Mouse (Mus musculus): ENCODE data around the gene Serpinb6c. TPM values are rescaled to one million over a fixed set of nuclear protein-coding genes. Genes with fewer than 3 reads are reported as not detected.

Gene Serpinb6c
- polyA plus RNA-seq, 1 experiment from 2014 or later = 0.95 TPM

DNA sequence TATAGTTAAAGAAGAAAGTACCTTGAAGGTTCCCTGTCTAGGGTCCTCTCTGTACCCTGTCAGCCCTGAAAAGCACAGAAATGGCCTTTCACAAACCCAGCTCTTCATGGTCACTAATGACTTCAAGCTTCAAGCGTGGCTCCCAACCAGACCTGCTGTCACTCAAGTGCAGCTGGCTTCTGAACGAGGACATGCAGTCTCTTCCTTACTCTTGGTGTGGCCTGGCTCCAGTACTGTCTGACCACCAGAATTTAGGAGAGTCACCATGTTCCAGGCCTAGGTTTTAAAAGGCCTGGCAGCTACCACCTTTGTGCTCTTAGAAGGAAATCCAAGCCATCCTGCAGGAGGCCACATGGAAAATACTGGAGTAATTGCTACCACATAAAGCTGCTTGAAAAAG, 24.8 kb upstream of the Serpinb6c start:
- no peaks in the 10 kb centered on the region for H3K27me3 ChIP-seq (replicated peaks)
- H3K36me3 ChIP-seq = 0 out of 2 replicates have a peak, but pooled peaks cover 3% of the 10 kb centered on the region
- H3K9ac ChIP-seq (replicated peaks) = no peak overlapping the region
- ATAC-seq (ENCODE audit: low FRiP score) = no peak
- H3K9me3 ChIP-seq (replicated peaks) = no peaks in the 10 kb centered on the region
- no peak overlapping the region for H3K4me2 ChIP-seq
- H3K27ac ChIP-seq (replicated peaks) = no peak overlapping the region
- WGBS = 81% methylated on average over 2 of the region's 2 CpGs
- H3K4me3 ChIP-seq (replicated peaks) = no peak overlapping the region
- no peaks in the 10 kb centered on the region for H3K4me1 ChIP-seq

DNA sequence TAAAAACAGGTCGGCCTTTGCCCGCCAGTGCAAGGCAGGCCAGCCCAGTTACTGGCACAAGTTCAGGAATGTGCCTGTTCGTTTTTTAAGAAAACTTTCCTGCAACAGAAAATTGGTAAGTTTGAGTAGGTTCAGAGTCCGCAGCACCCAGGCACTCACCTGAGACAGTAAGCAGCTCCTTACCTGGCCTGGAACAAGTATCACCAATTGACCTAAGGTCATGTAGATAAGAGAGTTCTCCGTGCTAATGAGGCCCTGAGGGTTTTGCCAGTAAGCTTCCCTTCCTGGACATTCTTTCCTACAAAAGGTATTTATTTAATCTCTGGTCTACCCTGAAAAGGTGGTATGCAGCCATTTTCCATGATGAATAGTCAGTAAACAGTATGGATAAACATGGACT, 16.2 kb upstream of the Serpinb6c start:
- Histone ChIP-seq H3K4me1 (no peaks in the 10 kb centered on the region), H3K36me3 (peaks cover 49% of the 10 kb centered on the region), H3K4me2 (no peak overlapping the region), H3K27ac (replicated peaks) (no peak overlapping the region), H3K9me3 (replicated peaks) (no peaks in the 10 kb centered on the region), H3K27me3 (replicated peaks) (no peaks in the 10 kb centered on the region), H3K4me3 (replicated peaks) (no peak overlapping the region), H3K9ac (replicated peaks) (no peak overlapping the region)
- WGBS = 94% methylated on average over 5 of the region's 5 CpGs
- ATAC-seq (ENCODE audit: low FRiP score) = no peak

DNA sequence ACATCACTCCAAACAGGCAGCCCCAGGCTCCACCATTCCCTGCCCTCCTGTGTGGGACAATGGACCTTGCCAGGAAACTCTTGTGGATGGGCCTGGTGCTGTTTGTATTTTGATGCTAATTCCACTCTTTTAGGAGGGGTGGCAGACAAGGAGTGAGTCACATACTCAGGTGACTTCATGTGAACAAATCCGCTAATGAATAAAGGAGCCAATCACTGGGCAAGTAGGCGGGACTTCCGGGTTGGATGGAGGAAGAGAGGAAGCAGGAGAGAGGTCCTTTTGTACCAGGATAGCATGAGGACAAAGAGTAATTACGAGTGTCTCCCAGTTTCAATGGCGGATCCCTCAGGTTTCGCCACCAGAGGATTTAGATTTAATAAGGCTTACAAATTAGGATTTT, 15.5 kb upstream of the Serpinb6c start:
- Histone ChIP-seq H3K27me3 (replicated peaks) (no peaks in the 10 kb centered on the region), H3K4me3 (replicated peaks) (no peak overlapping the region), H3K36me3 (peaks cover 49% of the 10 kb centered on the region), H3K9ac (replicated peaks) (no peak overlapping the region), H3K27ac (replicated peaks) (no peak overlapping the region), H3K4me1 (no peaks in the 10 kb centered on the region), H3K9me3 (replicated peaks) (no peaks in the 10 kb centered on the region), H3K4me2 (no peak overlapping the region)
- 90% methylated on average over 6 of the region's 6 CpGs for WGBS
- ATAC-seq (ENCODE audit: low FRiP score) = no peak

DNA sequence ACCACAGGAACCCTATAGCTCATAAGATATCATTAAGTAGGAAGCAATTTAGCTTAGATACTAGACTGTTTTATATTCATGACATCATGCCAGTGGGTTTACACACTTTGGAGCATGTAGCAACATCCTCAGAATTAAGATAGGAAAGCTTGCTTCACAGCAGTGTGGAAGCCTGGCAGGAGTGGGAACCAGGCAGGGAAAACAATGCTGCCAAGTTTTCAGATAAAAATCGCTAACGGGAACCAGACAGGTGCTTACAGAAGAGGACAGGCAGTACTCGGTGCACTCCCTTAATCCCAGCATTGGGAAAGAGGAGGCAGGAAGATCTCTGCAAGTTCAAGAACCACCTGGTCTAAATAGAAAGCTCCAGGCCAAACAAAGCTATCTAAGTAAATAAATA, 1.3 kb upstream of the Serpinb6c start:
- WGBS = 81% methylated on average over 3 of the region's 3 CpGs
- Histone ChIP-seq H3K36me3 (no peaks in the 10 kb centered on the region), H3K27me3 (replicated peaks) (no peaks in the 10 kb centered on the region), H3K4me1 (no peaks in the 10 kb centered on the region), H3K4me3 (replicated peaks) (no peak overlapping the region), H3K9me3 (replicated peaks) (no peaks in the 10 kb centered on the region), H3K9ac (replicated peaks) (no peak overlapping the region), H3K27ac (replicated peaks) (no peak overlapping the region), H3K4me2 (no peak overlapping the region)
- ATAC-seq (ENCODE audit: low FRiP score) = no peak

DNA sequence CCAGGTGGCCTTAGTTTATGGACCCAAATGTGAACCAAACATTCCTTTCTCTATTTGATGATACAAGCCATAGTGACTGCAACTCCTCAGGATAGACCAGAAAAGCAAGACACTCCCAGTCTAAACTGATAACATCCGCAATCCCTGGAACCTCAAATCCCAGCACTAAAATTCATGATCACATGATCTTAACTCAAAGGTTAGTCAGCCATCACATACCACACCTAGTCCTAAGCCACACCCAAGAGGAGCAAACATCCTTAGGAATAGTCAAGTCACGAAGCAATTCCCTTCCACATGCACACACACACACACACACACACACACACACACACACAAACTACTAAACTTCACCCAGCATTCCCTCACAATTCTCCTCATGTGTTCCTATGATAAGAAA, 2.2 kb downstream of the Serpinb6c start:
- 92% methylated on average over 2 of the region's 2 CpGs for WGBS
- no peaks in the 10 kb centered on the region for H3K36me3 ChIP-seq

DNA sequence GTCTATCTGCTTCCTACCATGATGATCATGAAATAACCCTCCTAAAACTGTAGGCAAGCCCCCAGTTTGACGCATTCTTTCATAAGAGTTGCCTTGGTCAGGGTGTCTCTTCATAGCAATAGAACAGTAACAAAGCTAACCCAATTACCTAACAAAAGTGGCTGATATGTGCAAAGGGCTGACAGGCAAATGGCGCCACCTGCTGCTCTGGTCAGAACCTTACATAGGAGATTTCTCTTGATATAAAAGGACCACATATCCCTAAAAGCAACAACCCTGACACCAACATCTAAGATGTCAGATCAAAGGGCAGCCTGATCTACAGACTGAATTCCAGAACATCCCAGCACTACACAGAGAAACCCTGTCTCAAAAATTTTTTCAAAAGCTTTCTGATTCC, 11.3 kb downstream of the Serpinb6c start:
- Histone ChIP-seq H3K4me1 (no peaks in the 10 kb centered on the region), H3K4me3 (replicated peaks) (no peak overlapping the region), H3K27me3 (replicated peaks) (no peaks in the 10 kb centered on the region), H3K36me3 (no peaks in the 10 kb centered on the region), H3K27ac (replicated peaks) (no peak overlapping the region), H3K4me2 (no peak overlapping the region), H3K9me3 (replicated peaks) (no peaks in the 10 kb centered on the region), H3K9ac (replicated peaks) (no peak overlapping the region)
- ATAC-seq (ENCODE audit: low FRiP score) = no peak
- WGBS = 40% methylated on average over 2 of the region's 2 CpGs

More for the DNA sequence above, 2.2 kb downstream of the Serpinb6c start:
- no peak overlapping the region for H3K9ac ChIP-seq (replicated peaks)
- no peaks in the 10 kb centered on the region for H3K27me3 ChIP-seq (replicated peaks)
- H3K9me3 ChIP-seq (replicated peaks) = no peaks in the 10 kb centered on the region
- no peak overlapping the region for H3K4me3 ChIP-seq (replicated peaks)
- H3K4me2 ChIP-seq = no peak overlapping the region
- no peak for ATAC-seq (ENCODE audit: low FRiP score)
- no peaks in the 10 kb centered on the region for H3K4me1 ChIP-seq
- H3K27ac ChIP-seq (replicated peaks) = no peak overlapping the region

DNA sequence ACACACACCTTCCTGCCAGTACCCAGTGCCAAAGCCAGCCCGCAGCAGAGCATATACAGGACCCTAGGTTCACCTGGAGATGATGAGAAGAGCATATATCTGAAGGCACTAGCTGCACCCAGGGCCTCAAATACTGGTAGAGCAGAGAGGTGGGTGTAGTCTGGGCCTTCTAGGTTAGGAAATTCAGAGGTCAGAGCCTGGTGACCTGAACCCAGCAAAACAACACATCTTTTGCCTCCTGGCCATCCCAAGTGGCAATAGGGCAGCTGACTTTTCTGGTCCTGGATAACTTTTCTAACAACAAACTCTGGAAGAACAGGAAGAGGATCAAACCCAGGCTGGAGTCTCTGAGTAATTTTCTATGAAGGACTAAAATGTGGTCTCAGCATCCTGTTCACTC, 62.2 kb downstream of the Serpinb6c start, which contains the start of gene Serpinb6e:
Gene Serpinb6e, minus strand, starts transcription at position 101 of the 400 bp plus-strand sequence.
- Histone ChIP-seq H3K27me3 (replicated peaks) (no peaks in the 10 kb centered on the region), H3K4me3 (replicated peaks) (no peak within 1 kb of the TSS), H3K4me1 (no peaks in the 10 kb centered on the region), H3K27ac (replicated peaks) (no peak within 1 kb of the TSS), H3K4me2 (no peak within 1 kb of the TSS), H3K36me3 (no peaks in the 10 kb centered on the region), H3K9ac (replicated peaks) (no peak within 1 kb of the TSS), H3K9me3 (replicated peaks) (no peaks in the 10 kb centered on the region)
- 73% methylated on average over 1 of the region's 1 CpGs for WGBS
- ATAC-seq (ENCODE audit: low FRiP score) = no peak

DNA sequence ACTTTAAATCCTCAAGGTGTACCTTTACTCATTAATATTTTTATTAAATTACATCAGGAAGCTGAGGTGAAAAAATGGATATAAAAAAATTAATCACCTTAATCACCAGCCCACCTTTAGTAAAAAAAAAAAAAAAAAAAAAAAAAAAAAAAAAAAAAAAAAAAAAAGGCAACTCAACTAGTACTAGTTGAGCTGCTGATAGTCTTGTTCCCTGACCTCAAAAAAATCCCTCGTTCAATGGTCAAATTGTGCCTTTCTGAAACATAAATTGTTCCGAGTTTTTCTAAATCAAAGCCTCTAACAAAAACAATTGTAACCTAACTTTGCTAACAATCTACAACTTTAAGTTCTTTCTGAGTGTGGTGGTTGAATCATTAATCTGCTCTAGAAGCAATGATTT, 74.8 kb downstream of the Serpinb6c start:
- no peak for ATAC-seq (ENCODE audit: low FRiP score)
- H3K4me2 ChIP-seq = no peak overlapping the region
- 90% methylated on average over 2 of the region's 2 CpGs for WGBS

More for the DNA sequence above, 74.8 kb downstream of the Serpinb6c start:
- Histone ChIP-seq H3K36me3 (no peaks in the 10 kb centered on the region), H3K9ac (replicated peaks) (no peak overlapping the region), H3K4me1 (no peaks in the 10 kb centered on the region), H3K27ac (replicated peaks) (no peak overlapping the region), H3K4me3 (replicated peaks) (no peak overlapping the region), H3K9me3 (replicated peaks) (no peaks in the 10 kb centered on the region), H3K27me3 (replicated peaks) (no peaks in the 10 kb centered on the region)

Other genes starting within 250 kb of the Serpinb6c start
- gene Serpinb6d, start 244.3 kb downstream of the Serpinb6c start, polyA plus RNA-seq (2015; fragmentation: Nextera tagmentation; extraction: Ambion mirVana) = not detected in 2 replicates
- not detected in 2 replicates for gene Serpinb6e, start 62.3 kb downstream of the Serpinb6c start, polyA plus RNA-seq (2015; fragmentation: Nextera tagmentation; extraction: Ambion mirVana)
- gene Nqo2, start 59.0 kb upstream of the Serpinb6c start, polyA plus RNA-seq (2015; fragmentation: Nextera tagmentation; extraction: Ambion mirVana) = 12.3 and 14.1 TPM in 2 replicates
- gene Ripk1, start 96.7 kb upstream of the Serpinb6c start, polyA plus RNA-seq (2015; fragmentation: Nextera tagmentation; extraction: Ambion mirVana) = 6.7 and 8.9 TPM in 2 replicates
- gene Serpinb6a, start 97.1 kb upstream of the Serpinb6c start, polyA plus RNA-seq (2015; fragmentation: Nextera tagmentation; extraction: Ambion mirVana) = 46.0 and 50.9 TPM in 2 replicates
- 40.7 and 44.9 TPM in 2 replicates for gene Bphl, start 131.9 kb upstream of the Serpinb6c start, polyA plus RNA-seq (2015; fragmentation: Nextera tagmentation; extraction: Ambion mirVana)
- gene Tubb2a, start 172.3 kb upstream of the Serpinb6c start, polyA plus RNA-seq (2015; fragmentation: Nextera tagmentation; extraction: Ambion mirVana) = 2,701 and 3,281 TPM in 2 replicates
- gene Tubb2b, start 224.8 kb upstream of the Serpinb6c start, polyA plus RNA-seq (2015; fragmentation: Nextera tagmentation; extraction: Ambion mirVana) = 777 and 1,015 TPM in 2 replicates

All from neural tube, embryonic 15.5 days (tissue).